Mouse (Mus musculus): ENCODE data around the gene Utp14a.

Gene Utp14a

GRCm38 (mm10) chrX:48311727-48312126 lies 55.1 kb downstream of the Utp14a start:
- DNase-seq (ENCODE audit: low spot score) = no peak

- DNase-seq (ENCODE audit: low spot score) = peak; percentile 10
These were observed 57.9 kb downstream of the Utp14a start for GRCm38 (mm10) chrX:48314530-48315079.

GRCm38 (mm10) chrX:48317444-48317843 lies 60.8 kb downstream of the Utp14a start:
- no peak for DNase-seq (ENCODE audit: low spot score)

GRCm38 (mm10) chrX:48318194-48318593 lies 61.5 kb downstream of the Utp14a start:
- DNase-seq (ENCODE audit: low spot score) = no peak
